Mouse (Mus musculus): ENCODE measurements at regions not wholly inside any gene's neighbourhood (a gene's known extent, or its start where the extent isn't known, plus 50 kb on each side); places are given as distances from the start of the nearest gene placed in this dataset.
A peak's percentile ranks its signal among the peaks of the same experiment; 100 is the strongest.

DNA sequence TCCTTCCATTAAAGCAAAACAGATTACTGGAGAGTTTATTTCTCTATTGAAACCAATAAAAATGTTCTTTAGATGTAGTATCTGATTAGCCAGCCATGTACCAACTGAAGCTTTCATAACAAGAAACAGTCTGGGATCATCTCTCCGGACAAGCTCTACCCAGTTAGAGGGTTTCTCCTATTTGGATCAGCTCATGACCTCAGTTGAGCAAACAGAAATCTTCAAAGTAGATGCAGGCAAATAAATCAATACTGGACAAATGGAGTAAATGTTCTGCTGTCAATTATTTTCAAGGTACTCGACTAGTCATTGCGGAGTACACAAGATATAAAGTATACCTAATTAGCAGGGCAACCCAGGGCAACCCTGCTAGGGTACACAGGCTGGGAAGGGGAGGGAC lies 67.4 kb downstream of the Avpr1a start:
- DNase-seq (ENCODE audit: low spot score) = no peak

DNA sequence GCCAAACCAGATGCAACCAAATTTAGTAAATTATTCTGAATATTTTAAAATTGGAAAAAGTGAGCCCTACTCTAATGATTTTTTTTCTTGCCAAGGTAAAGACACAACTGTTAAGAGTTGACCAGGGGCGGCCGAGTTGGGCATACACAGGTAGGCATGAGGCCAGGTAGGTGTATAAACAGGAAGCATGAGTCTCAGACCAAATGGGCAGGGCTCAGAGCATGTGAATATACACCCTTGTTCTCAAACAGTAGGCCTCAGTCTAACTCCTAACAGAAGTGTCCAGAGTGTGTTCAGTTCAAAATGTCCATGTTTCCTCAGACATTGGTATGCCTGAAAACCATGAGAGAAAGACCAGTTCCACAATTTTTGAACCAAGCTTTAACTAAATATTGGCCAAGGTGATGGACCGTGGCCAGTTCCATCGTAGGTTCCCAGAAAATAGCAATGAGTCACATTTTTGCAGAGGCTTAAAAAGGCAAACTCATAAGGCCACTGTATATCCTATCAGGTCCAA lies 71.0 kb downstream of the Avpr1a start:
- no peak for DNase-seq (ENCODE audit: low spot score)

DNA sequence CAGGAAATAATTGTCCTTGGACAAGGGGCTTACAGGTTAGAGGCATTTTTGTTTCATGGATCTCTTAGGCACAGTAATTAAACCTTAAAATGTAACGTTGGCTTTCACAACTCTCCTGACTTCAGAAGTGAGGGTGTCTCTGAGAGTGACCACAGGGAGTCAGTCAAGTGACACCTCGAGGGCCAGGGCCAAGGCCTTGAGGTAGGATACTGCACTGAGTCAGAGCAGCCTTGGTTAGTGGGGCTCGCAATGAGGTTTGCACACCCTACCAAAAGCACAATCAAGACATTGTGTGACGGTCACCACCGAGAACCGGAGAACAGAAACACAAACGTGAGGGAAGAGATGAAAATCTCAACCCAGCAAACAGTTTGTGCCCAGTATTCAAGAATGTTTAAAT lies 71.7 kb downstream of the Avpr1a start:
- no peak for DNase-seq (ENCODE audit: low spot score)

DNA sequence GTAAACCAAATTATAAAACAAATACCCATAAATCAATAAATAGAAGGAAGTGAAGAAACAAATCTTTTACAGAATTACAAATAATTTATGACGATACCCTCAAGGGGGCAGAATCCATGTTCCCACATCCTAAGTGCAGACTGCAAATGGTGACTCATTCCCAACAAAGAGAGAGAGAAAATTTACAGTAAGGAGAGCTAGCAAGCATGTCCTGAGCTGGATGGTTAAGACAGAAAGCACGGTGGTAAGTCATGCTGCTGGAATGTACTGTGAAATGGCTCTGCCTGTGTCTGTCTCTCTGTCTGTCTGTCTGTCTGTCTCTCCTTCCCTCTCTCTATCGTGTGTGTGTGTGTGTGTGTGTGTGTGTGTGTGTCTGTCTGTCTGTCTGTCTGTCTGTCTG lies 74.3 kb downstream of the Avpr1a start:
- DNase-seq (ENCODE audit: low spot score) = no peak

DNA sequence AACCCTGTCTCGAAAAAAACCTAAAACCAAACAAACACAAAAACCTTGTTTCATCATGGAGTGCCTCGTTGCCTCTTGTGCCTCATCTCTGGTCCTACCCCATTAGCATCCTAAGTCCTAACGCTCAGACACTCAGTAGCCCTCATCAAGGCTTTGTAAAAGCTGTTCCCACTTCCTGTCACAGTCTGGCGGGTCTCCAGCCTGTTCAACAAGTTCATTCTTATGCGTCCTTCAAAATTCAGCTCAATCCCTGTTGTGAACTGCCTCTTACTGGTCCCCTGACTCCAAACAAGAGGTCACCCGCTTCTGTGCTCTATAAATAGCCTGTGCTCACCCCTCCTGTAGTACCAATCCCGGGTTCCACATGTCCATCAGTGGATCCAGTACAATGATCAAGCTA lies 77.1 kb downstream of the Avpr1a start:
- no peak for DNase-seq (ENCODE audit: low spot score)

DNA sequence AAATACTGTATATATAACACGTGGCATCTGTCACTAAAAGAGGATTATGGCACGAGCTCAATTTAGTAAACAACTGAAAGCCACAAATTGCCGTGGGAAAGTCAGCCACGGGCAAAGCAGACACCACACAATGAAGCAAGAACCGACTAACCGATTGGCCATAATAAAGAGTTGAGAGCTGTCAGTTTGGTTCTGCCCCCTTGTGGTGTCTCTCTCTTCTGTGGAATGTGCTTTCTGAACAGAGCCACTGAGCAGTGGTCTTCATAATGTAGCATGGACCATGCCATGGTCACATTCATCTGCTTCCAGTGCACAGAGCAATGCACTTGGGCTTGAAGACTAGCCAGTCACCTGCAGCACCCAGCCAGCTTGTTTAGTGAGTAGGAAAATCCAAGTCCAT lies 77.5 kb downstream of the Avpr1a start:
- no peak for DNase-seq (ENCODE audit: low spot score)

DNA sequence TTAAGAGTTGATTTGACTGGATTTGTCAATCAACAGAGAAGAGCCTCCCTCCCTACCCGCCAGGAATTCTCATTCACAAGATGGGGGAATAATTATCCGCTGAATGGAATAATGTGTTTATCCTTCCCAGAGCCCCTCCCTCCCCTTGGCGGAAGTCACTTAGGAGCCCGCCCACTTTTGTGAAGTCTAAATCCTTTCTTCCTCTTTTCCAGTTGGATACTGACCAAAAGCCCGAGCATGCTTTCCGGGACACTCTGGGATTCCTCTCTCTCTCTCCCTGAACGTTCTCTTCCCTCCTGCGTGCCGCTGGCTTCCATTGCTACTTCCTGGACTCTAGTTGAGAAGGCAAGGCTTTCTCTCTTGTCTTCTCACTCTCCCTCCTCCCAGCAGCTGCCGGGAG lies 79.9 kb downstream of the Avpr1a start:
- peak; percentile 10 for DNase-seq (ENCODE audit: low spot score)

DNA sequence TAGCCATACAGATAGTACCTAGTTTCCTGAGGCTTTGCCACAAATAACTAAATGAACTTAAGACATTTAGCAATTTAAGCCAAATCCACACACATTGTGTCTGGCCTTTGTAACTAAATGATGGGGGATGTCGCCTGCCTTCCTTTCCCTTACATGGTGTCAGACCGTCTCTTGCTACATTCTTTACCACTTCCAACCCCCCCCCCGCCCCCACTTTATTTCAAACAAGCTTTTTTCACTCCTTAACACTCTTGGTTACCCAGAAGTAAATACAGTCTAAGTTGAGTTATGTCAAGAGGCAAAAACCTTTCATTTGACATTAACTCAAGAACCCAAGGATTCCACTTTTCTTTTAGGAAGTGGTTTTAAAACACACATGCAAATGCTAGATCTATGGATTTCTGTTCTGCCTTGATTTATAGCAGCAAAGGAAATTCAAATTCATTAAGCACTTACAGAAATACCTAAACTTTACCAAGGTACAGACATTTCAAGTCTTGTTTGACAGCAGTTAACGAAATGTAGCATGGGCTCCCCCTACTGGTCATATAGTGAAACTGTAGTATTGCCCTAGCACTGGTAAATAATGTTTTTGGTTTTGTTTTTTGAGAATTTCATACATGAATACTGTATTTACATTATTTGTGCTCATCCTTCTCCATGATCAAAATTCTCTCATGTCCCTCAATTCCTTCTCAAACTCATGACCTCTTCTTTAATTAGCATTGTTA lies 80.8 kb downstream of the Avpr1a start:
- DNase-seq (ENCODE audit: low spot score) = peak; percentile 32

DNA sequence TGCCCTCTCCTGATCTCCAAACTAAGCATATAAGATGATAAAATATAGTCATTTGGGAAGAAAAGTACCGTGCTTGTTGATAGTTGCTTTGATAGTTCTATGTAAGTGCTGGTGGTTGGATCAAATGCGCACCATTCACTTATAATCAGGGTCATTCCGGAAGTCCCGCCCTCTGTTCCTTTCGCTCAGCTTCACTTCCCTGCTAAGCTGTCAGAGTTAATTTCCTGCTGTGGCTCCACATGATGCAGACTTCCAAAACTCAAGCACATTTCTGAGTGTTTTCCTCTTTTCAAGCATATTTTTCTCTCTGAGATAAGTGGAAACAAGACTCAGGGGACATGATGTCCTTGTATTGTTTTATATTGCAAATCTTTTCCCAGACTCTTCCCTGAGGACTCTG lies 86.4 kb downstream of the Avpr1a start:
- DNase-seq (ENCODE audit: low spot score) = no peak

DNA sequence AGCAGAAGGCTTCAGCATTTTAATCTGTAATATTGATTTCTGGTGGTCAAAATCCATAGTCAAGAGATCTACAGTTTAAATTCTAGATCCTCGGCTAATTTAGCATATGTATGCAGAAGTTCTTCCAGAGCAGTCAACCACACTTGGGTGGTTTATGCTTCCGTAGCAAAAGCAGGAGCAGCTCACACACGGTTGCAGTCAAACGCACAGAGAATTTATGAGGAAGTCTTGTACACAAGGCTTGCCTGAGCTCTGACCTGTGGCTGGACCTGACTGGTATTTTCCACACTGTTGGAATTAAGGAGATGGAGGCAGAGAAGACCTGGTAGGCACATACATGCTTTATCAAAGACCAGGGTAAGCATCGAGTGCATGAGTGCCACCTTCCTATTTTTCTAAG lies 86.8 kb downstream of the Avpr1a start:
- DNase-seq (ENCODE audit: low spot score) = no peak

DNA sequence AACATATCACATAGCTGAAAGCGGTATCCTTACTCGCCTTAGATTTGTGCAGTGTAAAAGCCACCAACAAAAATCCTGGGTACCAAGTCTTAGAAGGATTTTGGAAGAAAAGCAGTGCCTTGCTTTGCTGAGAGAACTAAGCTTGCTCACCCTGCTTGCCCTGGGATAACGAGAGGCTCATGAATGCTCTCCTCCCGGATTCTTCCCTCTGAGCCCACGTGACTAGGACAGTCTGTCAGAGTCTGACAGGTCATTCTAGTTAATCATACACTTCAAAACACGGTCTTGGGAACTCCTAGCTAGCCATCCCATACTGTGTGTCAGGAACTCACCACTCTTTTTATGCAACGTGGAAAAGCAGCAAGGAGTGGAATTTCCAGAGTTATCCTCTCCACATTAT lies 91.4 kb downstream of the Avpr1a start:
- no peak for DNase-seq (ENCODE audit: low spot score)

DNA sequence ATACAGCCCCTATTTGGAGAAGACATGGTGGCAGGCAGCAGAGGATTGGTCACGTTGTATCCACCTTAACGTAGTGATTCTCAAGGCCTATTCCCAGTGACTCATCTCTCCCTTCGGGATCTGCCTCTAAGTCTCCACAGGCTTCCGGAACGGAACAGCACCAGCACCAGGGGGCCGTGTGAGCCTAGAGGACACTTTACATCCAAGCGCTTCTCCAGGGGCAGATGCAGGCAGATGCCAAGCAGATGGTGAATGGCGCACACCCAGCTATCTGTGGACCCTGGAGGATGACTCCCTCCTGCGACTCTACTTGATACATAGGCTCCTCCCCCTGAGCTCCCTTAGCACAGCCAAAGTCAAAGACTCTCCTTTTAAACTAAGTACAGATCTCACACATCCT lies 94.3 kb downstream of the Avpr1a start:
- DNase-seq (ENCODE audit: low spot score) = no peak

DNA sequence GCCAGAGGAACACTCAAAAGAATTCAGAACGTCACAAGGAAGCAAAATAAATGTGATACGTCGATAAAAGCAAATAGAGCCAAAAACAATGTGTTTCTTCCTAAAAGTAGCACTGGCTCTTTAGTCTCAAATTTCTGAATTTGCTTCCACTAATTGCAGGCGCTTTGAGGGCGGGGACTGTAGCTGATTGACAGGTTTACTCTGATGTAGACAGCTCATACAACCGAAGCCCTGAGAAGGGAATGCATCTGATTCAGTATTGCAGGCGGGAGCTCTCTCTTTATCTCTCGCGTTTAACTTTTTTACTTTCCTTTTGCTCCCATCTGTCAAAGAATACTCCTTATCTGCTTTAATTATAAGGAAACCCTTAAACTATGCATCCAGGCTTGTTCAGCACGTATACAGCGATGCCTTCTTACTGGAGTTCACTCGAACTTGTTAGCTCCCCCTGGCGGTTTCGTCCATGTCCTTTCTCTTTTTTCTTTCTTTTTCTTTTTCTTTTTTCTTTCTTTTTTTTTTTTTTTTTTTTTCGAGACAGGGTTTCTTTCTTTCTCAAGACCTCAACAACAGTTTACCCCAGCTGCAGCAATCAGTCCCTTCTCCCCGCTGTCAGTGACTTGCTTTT lies 95.9 kb downstream of the Avpr1a start:
- peak; percentile 46 for DNase-seq (ENCODE audit: low spot score)

DNA sequence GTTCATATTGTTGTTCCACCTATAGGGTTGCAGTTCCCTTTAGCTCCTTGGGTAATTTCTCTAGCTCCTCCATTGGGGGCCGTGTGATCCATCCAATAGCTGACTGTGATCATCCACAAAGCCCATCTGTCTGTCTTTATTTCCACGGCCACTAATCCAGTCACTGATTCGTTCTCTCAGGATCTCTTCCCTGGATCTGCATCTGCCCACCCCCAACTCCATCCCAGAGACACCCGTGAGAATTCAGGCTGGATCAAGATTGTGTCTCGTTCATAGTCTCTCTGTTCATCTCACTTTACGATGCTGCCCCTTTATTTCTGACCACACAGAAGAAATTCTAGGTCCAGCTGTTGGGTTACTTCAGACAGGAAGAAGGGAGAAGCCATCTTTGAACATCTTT lies 96.7 kb downstream of the Avpr1a start:
- no peak for DNase-seq (ENCODE audit: low spot score)

DNA sequence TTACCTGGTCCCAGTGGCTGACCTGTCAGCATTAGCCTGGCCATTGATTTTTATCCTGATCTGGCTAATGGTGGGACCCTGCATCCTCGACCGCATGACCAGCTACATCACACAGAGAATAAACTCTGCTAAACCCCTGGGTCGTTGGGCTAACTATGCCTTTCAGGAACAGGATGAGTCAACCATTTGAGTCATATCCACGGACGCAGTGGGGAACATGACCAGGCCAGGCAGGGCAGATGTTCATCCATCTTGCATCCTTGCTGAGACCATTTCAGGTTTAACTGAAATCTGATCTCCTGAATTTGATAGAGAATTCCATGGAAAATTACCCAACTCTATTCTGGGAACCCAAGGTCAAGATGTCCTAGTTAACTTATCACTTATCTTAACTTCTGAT lies 103.3 kb downstream of the Avpr1a start:
- no peak for DNase-seq (ENCODE audit: low spot score)

DNA sequence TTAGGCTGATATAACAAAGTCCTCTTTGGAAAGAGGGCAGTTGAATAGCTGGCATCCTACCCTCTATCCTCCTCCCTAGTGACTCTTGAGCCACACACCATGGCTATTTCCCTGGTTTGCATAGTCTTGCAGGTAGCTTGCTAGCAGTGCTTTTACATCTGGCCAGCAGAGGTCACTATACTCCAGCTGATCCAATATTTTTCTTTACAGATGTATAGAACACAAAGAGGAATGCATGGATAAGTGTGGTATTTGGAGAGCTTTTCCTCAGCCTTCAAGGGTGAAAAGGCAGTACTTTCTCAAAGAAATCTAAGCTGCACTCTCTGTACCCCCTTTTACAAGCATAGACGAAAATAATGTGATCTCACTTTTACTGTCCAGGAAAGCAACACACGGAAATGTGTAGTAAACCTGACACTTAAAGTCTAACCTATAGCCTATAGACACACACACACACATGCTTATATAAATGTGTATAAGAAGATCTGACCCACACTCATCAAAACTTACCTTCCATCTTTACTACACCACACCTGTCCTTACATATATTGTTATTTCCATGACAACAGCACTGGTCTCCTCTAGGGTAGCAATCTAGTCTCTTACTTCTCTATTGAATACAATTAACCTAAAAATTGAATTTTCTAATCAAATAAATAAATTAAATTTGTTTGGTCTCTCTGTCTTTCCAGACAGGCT lies 105.0 kb downstream of the Avpr1a start:
- DNase-seq (ENCODE audit: low spot score) = peak; percentile 44

DNA sequence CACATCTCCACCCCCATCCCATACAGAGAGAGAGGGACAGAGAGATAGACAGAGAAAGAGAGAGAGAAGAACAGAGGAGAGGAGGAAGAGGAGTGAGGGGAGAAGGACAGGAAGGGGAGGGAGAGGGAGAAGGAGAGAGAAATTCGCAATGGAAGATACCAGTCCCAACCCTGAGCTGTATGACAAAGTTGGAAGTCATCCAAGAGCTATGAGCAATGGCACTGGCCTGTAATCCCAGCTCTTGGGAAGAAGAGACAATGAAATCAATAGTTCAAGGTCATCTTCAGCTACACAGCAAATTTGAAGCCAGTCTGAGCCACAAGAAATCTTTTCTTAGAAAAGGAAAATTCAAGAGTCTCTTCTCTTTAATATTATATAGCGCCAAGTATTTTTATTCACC lies 105.6 kb downstream of the Avpr1a start:
- no peak for DNase-seq (ENCODE audit: low spot score)

DNA sequence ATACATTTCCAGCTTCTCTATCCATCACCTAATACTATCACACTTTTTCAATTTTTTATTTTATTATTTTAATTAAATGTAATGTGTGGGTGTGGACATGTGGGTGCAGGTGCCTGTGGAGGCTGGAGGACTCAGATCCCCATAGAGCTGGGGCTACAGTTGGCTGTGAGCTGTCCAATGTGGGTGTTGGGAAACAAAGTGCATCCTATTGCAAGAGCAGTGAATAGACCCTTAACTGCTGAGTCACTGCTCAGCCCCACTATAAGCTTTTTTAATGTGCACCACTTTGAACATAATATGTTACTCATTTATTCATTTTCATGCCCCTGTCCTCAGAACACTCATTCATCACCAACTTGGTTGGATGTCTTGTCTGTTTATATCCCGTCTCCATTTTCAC lies 110.4 kb downstream of the Avpr1a start:
- no peak for DNase-seq (ENCODE audit: low spot score)

DNA sequence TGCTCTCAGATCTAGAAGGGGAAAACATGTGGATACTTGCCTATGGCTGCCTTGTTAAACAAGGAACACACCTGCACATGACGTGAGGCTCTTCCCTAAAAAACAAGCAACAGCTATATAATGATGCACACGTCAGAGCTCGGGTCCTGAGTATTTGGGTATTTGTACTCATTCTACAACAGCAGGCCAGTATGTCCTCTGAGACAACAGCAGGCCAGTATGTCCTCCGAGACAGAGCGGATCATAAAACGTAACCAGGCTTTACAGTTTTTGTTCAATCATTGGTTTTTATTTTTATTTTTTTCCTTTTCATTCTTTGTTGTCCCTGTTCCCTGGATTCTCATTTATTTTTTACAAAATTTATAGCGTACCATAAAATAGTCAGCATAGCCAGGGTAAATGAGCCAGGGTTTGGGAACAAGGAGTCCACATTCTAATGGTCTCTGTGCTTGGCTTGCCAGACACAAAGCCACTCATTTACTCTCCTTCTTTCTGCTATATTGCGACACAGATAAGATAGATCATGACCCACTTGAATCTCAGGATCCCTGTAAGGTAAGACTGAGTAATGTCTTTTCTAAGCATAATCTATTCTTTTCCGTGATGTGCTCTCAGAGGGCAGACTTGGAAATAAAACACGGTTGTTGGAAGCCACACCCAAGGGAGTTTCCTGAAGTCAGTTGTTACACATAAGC lies 111.8 kb downstream of the Avpr1a start:
- no peak for DNase-seq (ENCODE audit: low spot score)

DNA sequence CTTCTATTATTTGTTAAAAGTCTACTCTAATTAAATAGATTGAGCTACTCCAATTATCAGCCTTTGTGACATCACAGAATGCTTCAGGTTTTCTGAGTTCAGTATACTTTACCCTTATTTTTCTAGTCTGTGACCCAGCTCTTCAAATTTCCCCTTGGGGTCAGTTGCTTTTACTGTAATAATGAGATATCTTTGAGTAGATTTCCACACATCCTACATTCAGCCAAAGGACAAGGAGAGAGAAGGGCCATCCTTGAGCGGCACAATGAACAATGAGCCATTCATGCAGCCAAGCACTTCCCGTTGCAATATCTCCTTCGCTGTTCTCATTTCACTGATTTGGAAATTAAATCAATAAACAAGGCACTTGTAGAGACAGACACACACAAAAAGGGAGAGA lies 113.6 kb downstream of the Avpr1a start:
- DNase-seq (ENCODE audit: low spot score) = no peak

DNA sequence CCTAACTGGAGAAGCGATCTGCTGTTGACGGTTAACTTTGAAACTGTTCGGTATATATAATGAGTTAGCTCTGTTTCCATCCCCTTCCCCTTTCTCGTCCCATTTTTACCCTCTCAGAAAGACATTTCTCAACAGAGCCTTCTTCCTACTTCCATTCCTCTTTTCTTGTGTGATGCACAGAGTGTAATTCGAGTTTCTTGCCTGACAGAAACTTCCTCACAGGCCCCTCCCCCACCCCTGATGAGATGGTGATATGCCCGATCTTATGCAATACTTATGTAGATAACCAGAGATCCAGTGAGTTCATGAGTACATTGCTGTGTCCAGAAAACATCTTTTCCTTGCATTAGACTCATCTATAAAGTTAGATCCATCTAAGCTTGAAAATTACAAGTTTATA lies 114.2 kb downstream of the Avpr1a start:
- no peak for DNase-seq (ENCODE audit: low spot score)

DNA sequence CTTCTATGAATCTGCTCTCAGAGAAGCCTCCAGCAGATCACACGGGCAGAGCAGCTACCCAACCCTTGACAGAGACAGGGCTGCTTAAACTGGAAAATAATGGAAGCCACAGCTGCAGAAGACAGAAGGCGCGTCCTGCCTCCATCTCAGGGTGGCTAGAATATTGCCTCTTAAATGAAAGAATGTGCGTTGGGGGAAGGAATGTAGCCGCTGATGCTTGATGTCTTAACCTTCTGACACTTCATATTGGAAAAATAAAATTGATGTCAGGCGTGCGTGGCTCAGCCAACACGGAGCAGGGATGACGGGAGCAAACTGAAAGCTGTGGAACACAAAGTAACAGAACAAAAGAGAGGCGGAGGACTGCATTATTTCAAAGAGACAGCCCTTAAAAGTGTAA lies 114.6 kb upstream of the Ppm1h start:
- DNase-seq (ENCODE audit: low spot score) = no peak

DNA sequence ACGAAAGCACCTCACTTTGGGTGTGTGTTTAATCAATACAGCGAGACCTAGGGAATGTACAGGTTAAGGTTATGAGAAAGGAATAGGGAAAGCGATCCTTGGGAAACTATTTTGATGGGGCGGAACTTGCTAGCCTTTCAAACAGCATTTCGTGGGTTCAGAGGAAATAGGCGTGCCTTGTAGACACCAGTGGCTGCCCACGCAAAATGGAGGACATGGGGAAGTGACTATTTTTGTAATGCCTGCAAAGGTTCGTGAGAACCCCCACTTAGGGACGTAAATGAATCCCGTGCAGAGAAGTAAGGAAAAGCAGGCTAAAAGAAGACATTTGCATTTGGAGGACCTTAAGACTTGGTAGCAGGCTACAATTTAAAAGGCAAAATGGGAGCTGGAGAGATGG lies 114.1 kb upstream of the Ppm1h start:
- no peak for DNase-seq (ENCODE audit: low spot score)
